Mouse (Mus musculus): ENCODE results near the gene Olfr1012.
"Not testable (repeated sequence)": the region's sequence is repeated elsewhere in the genome, so short reads cannot be mapped to it uniquely, and the experiment has no call there.

The Olfr1012 gene

DNA sequence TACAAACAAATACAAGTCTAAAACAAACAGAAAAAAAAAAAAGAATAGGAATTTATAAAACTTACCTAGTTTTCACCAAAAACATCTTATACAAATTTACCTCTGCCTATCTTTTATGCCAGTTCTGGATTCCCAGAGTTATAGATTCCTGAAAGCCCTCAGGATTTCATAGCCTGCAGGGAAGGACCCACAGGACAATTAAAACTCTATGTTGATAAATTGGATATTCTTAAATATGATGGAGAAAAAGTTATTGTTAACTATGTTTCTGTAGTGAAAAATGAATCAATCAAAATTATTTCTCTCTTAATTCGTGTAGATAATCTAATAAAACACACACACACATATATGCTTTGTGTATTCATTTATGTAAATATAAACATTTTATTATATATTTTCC, at the start of gene Olfr1012:
Olfr1012 (minus strand) TSS at position 101 of the 400 bp plus-strand sequence.
- no peak for DNase-seq (ENCODE audit: low spot score in 2 of 2)

DNA sequence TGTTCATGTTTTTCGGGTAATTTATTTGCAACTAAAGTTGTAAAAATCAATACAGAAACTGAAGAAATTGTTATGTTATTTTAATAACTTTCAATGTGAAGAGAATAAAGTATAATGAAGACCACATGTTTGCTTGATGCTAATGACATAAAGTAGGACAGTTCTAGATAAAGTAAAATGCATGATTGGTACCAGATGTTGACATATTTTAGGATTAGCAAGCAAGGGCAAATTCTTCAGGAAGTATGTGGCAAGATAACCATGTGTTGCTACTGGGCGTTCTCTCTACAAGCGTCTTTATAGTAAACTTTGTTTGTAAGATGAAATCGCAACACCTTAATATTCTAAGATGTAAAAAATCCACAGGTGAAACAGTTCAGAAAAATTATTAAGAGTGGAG, 41.9 kb upstream of the Olfr1012 start:
- no peak for DNase-seq (ENCODE audit: low spot score in 2 of 2)

DNA sequence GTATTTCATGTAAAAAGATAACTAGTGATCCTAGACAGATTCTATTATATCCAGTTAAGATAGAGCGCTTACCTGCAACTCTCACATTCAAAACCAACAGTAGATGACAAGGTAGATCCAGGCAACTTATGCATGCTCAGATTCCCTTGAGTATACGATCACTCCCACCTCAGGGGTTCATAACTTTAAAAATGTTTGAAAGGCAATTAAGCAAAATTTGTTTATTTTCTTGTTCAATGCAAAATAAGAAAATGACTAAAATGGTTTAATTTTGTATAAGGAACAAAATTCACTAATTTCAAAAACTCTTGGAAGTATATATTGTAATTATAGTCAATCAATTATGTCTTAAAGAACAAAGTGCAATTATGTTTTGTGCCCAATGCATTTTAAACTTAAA, 39.9 kb upstream of the Olfr1012 start, which contains the start of gene Olfr1016:
Olfr1016 (minus strand) TSS at position 101 of the 400 bp plus-strand sequence.
- DNase-seq (ENCODE audit: low spot score in 2 of 2) = no peak

DNA sequence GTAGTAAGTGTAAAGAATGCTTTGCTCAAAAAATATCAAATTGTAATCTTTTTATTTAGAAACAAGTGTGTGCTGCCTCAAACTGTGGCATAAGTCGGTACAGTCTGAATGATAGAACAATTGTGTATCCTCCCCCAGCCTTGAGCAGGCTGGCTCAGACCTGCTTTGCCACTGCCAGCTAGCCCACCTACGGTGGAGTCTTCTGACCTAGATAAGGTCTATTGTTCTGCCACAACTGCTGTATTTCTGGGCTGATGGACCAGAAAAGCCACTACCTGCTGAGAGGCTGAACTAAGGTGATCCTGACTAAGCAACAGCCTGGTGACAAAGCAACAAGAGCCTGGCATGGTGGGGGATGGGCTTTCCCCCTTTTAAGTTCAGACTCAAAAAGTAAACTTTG, 29.8 kb upstream of the Olfr1012 start:
- no peak for DNase-seq (ENCODE audit: low spot score in 2 of 2)

DNA sequence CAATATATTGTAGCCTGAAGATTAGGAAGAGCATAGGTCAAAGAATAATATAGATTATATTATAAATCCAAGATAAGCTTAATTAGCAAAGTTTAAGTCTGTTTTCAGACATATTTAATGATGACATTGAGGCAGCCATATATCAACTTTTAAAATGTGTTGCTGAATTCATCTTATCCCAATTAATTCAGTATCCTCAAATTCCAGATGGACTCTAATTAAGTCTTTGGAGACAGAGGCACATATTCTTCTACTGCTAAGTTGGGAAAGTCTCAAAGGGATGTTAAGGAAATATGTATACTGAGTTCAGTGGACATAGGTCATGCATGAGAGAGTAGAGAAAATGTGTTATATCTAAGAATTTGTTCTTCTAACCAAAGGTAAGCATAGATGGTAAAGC, 19.2 kb upstream of the Olfr1012 start, which contains the start of gene Olfr1015:
Olfr1015 (plus strand) TSS at position 301 of the 400 bp plus-strand sequence.
- DNase-seq (ENCODE audit: low spot score in 2 of 2) = no peak

DNA sequence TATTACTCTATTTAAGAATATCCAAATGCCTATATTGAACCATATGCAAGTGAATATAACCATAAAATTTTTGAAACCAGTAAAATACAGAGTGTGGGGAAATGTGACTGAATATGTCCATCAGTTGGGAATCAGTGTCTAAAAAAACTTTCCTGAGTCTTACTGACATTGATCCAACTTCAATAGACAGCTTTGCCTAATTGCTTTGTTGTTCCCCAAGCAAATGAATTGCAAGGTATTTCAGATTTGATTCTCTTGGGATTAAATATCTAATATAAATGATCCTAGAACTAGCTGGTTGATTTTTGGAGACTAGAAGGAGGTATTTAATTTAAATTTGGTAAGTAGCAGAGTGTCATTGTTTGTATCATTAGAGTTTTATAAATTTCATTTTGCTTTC, 9.8 kb upstream of the Olfr1012 start, which contains the start of gene Olfr1014:
Olfr1014 (plus strand) TSS at position 301 of the 400 bp plus-strand sequence.
- no peak for DNase-seq (ENCODE audit: low spot score in 2 of 2)

DNA sequence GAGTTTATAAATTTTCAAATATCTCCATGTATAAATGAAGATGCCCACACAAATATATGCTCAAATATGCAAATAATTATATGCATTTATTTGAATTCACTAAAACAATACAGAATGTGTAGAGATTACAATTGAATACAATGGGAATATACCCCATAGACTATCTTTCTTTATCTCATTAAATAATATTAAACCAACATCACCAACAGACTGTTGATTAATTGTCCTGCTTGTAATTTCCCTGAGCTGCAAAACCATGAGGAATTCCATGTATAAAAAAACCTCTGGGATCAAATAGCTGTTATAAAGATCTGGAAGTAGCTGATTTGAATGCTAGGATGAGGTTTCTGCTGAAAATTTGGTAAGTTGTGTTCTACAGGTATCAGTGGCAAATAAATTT, 4.2 kb upstream of the Olfr1012 start, which contains the start of gene Olfr1013:
Olfr1013 (plus strand) TSS at position 301 of the 400 bp plus-strand sequence.
- DNase-seq (ENCODE audit: low spot score in 2 of 2) = no peak

DNA sequence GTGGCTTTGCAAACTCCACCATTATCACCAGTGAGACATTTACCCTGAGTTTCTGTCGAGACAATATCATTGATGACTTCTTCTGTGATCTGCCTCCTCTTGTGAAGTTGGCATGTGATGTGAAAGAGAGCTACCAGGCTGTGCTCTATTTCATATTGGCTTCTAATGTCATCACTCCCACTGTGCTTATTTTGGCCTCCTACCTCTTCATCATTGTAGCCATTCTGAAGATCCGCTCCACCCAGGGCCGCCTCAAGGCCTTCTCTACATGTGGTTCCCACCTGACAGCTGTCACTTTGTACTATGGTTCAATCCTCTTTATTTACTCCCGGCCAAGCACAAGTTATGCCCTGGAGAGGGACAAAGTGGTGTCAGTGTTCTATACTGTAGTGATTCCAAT, 8.7 kb downstream of the Olfr1012 start:
- no peak for DNase-seq (ENCODE audit: low spot score in 2 of 2)

DNA sequence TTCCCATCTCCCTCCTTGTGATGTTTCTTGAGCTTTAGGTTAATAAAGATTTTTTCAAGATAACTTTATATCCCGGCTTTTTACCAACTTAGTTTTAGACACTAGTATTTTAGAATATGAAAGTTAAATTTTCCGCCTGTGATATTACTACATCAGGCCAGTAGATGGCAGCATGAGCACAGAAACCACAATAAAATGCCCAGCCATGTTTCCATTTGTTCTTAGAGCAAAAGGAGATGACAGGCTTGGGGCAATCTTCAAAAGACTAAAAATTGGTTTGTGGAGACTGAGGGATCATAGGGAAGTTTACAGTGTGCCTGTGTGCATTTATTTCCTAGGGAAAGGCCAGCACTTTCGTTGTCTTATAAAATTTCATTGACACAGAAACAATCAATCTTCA, 36.8 kb downstream of the Olfr1012 start:
- DNase-seq (ENCODE audit: low spot score in 2 of 2) = no peak

DNA sequence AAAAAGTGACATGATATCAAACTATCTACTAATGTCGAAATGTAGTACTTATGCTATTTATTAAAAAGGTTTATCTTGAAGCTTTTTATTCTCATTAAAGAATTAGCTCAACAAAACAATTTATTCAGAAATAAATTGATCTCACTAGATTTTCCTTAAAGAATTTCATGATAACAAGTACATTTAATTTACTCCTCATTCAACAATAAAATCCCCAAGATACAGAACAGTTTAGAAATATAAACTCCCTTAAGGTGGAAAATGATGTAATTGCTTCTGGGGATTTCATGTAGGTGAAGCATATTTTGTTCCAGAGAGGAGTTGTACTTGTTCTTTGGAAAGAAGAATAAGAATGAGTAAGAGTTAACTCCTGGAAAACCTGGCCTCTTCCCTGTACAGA, 47.4 kb downstream of the Olfr1012 start, which contains the start of gene Olfr1009:
Olfr1009 (plus strand) TSS at position 301 of the 400 bp plus-strand sequence.
- DNase-seq (ENCODE audit: low spot score in 2 of 2) = no peak

DNA sequence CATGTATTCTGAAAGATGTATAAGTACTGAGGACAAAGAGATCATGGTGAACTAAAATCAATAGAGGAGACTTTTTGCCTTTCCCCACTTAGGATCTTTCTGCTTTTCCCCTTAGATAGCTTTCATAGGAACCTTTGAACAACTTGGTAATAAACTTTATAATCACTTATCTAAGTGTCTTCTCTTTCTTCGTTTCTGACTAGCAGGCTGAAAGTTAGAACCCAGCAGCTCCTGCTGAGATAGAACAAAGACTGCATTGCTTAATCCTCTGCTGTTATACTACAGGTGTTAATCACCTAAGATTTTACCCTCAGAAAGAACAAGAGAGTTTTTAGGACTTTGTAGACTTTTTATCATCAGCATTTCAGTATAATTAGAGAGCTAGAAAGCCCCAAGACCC, 51.4 kb downstream of the Olfr1012 start:
- DNase-seq (ENCODE audit: low spot score in 2 of 2) = no peak

DNA sequence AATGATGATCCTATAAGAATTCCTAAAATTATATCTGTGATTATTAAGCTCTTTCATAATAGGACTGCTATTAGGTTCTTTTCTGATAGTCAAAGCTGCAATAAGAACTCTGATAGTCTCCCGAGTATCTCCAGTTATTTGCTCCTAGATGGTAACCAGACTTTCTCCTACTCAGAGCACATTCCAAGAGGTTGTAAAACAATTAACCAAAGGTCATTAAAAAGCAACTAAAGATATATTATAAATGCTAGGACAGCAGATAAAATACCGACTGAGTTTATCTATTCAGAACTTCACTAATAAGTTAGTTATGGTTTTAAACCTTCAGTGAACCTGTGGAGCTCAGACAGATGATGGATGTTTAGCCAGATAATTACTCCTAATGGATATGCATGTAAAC, 51.9 kb downstream of the Olfr1012 start:
- DNase-seq (ENCODE audit: low spot score in 2 of 2) = not testable (repeated sequence)

All from urinary bladder, postnatal 36 days (tissue).